Comparison of ENCODE assay signal across 22 mouse cellular contexts in the genomic region with DNA sequence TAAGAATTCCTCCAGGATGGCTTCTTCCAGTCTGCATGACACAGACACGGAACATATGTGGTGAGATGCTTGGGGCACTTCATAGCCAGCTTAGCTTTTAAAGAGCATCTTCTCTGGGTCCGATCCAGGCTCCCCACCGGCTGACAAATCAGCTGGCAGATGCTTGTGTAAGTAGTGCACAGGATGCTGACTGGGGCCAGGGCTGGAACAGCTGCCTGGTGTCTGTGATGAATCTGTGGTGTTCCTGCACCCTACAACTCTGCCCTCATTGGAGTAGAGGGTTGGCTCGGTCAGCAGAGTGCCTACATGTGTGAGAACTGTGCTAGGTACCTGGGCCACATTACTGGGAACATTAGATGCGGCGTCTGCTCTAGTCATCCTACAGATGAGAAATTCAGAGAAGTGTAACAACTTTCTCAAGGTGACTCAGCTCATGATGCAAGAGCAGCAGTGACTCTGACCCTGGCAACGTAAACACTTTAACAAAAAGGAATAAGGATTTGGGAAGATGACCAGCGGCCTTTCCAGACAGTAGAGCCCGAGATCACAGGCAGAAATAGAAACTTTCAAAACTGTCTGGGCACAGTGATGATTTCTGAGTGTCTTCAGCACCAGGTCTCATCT. TPM values are rescaled to one million over a fixed set of nuclear protein-coding genes. Genes with fewer than 3 reads are reported as not detected.
DNase-seq lines count a peak whose midpoint lies in the region; ATAC-seq and TF ChIP-seq lines count a peak whose summit lies in the region.
"Had no signal": no experiment of that assay in that cellular context is flagged by ENCODE, and none has a peak within 500 bp of the region (broad histone marks: within the 10 kb centered on the region; RNA-seq: fewer than 3 reads in every experiment).

No protein-coding gene starts in this region.

- in situ Hi-C loops in Patski (cut with MboI; ENCODE audit: low pct_unique_long_range_greater_than_20kb) = no loop called here

- no peak overlapping the region for H3K4me3 ChIP-seq in myocyte
- H3K4me3 ChIP-seq: liver, embryonic 13.5 days; midbrain, embryonic 13.5 days; neural tube, embryonic 13.5 days had no signal

- POLR2A ChIA-PET in Patski (lab: Charles Lee) = interaction anchor here (0.8 kb wide), 1 partner anchor 55 kb away, joined by 3 read pairs; no protein-coding TSS in a partner anchor

- peaks cover under 1% of the 10 kb centered on the region for H3K36me3 ChIP-seq in myocyte (ENCODE audit: control insufficient read depth, insufficient read depth)
- H3K36me3 ChIP-seq: liver, embryonic 13.5 days had no signal

- no peak for TF ChIP-seq POLR2A in myocyte (IDR thresholded peaks at IDR 0.05; ENCODE audit: insufficient read length, low read depth)

- H3K4me2 ChIP-seq in myocyte (ENCODE audit: low read depth) = peak overlapping the region; percentile 39
- H3K4me2 ChIP-seq: liver, embryonic 13.5 days; midbrain, embryonic 13.5 days; neural tube, embryonic 13.5 days had no signal

- DNase-seq in cerebellum, postnatal 10 days = peak; percentile 77 to 84
- DNase-seq in cerebellum, adult 9-10 months = no peak
- DNase-seq in left cerebral cortex, postnatal 4 days = peak; percentile 76
- DNase-seq in left cerebral cortex, adult 8-10 months (ENCODE audit: low spot score in 2 of 2) = no peak
- peak; percentile 53 for DNase-seq in Patski (ENCODE audit: low read depth, low spot score)
- no peak for DNase-seq in frontal cortex, postnatal 14 days (ENCODE audit: low spot score in 2 of 2)
- DNase-seq: cerebellum, adult 11-12 months; gastrocnemius, postnatal 36 days; heart, postnatal 4 days; kidney, postnatal 36 days; liver, embryonic 13.5 days; lung, adult 2 months; lung, postnatal 14 days; retina, postnatal 1 day; right cerebral cortex, postnatal 25 days; spleen, adult 18-20 months had no signal

- no peak overlapping the region for H3ac ChIP-seq in myocyte (ENCODE audit: control insufficient read depth, insufficient read length)

- TF ChIP-seq CTCF in Patski (IDR thresholded peaks at IDR 0.05) = no peak

- CTCF ChIA-PET in Patski (lab: Charles Lee) = interaction anchor here (1.0 to 1.4 kb wide), 2 partner anchors 9 to 12 kb away, joined by 3 to 6 read pairs; no protein-coding TSS in a partner anchor

- intact Hi-C loops in left cerebral cortex, postnatal 4 days (cut with DNase I) = no loop called here

- no peaks in the 10 kb centered on the region for H3K79me2 ChIP-seq in myocyte (ENCODE audit: control insufficient read depth, insufficient read depth)

- peak; percentile 61 for ATAC-seq in Patski
- no peak for ATAC-seq in inflammation-experienced regulatory T-cells, adult 6 months
- ATAC-seq: forebrain, embryonic 16.5 days; intestine, postnatal 0 days; midbrain, embryonic 13.5 days had no signal

- H3K27me3 ChIP-seq in Patski (no peaks in the 10 kb centered on the region), myocyte (ENCODE audit: control insufficient read depth, insufficient read depth, insufficient read length) (no peaks in the 10 kb centered on the region)
- H3K27me3 ChIP-seq: liver, embryonic 13.5 days; midbrain, embryonic 13.5 days; neural tube, embryonic 13.5 days had no signal

TF ChIP-seq in myocyte, 11 proteins besides CTCF, POLR2A, EP300 and RAD21:
- peak in 2 of 3 experiments; percentile 36 to 52 for TF ChIP-seq MYOD1 (IDR thresholded peaks at IDR 0.05; ENCODE audit: control insufficient read depth in 1 of 3, insufficient read length in 2 of 3, low read depth in 2 of 3)
- no peak for TF ChIP-seq TCF3 (IDR thresholded peaks at IDR 0.05; ENCODE audit: insufficient read length, low read depth)
- TF ChIP-seq CEBPB (IDR thresholded peaks at IDR 0.05; ENCODE audit: insufficient read depth, poor library complexity, severe bottlenecking) = peak; percentile 75

RNA-seq across cellular contexts. Expression of gene Cwc15, which starts 34.5 kb away (rescaled TPM):
- total RNA-seq in left cerebral cortex, postnatal 4 days (2021) = 10 to 100 TPM; 80.9 to 86.5 TPM
- 10 to 100 TPM; 80.2 to 94.8 (median 84.8) TPM for total RNA-seq in left cerebral cortex, adult 8-10 months (2022)
- 166 TPM for polyA plus RNA-seq in Patski (2021)
- 107 TPM for polyA plus RNA-seq in myocyte (2012; fragmentation: generic; extraction: Trizol)
- polyA plus RNA-seq in inflammation-experienced regulatory T-cells, adult 6 months (2017; shearing (Covaris generic)) = 100 to 1,000 TPM; 193 to 283 (median 194) TPM

RNA-seq across cellular contexts. Expression of gene Kdm4d, which starts 34.7 kb away (rescaled TPM):
- total RNA-seq in left cerebral cortex, postnatal 4 days (2021) = 1 to 10 TPM; 1.2 to 1.8 TPM
- total RNA-seq in left cerebral cortex, adult 8-10 months (2022) = 1 to 10 TPM; 2.0 to 2.9 (median 2.5) TPM
- 0.22 TPM for polyA plus RNA-seq in Patski (2021)
- polyA plus RNA-seq in myocyte (2012; fragmentation: generic; extraction: Trizol) = not detected
- 1 to 10 TPM; 1.9 to 3.5 (median 2.7) TPM for polyA plus RNA-seq in inflammation-experienced regulatory T-cells, adult 6 months (2017; shearing (Covaris generic))
- total RNA-seq: gastrocnemius, postnatal 36 days had no signal

Comparison
In these comparisons a context has a peak if more than half of its experiments do, and no peak if none do; other contexts are left out.
1. DNase-seq: peak in cerebellum, postnatal 10 days (2 of 2), left cerebral cortex, postnatal 4 days (single experiment) and Patski (single experiment); none in cerebellum, adult 9-10 months (single experiment), left cerebral cortex, adult 8-10 months (0 of 2) and frontal cortex, postnatal 14 days (0 of 2).